Mouse (Mus musculus) cerebellum, adult 2 months (tissue): ENCODE measurements at regions not wholly inside any gene's neighbourhood (a gene's known extent, or its start where the extent isn't known, plus 50 kb on each side); places are given as distances from the start of the nearest gene placed in this dataset.

Source experiments
- CTCF ChIP-seq: fragments of 200-500 bp; IDR thresholded peaks from 2 replicates; pipeline ENCODE4 v1.5.1; 2011; ENCODE audit warnings: low read depth, mild to moderate bottlenecking, control low read depth, low read length, moderate library complexity, borderline replicate concordance; ENCODE audit not compliant: insufficient read depth
- POLR2A ChIP-seq: fragments of 200-500 bp; IDR thresholded peaks from 2 replicates; pipeline ENCODE4 v1.6.1; 2011; ENCODE audit warnings: low read length, control low read depth, borderline replicate concordance; ENCODE audit not compliant: insufficient read depth

- TF ChIP-seq POLR2A (no peak), CTCF (no peak)
These were observed 582.0 kb upstream of the Negr1 start for GRCm38 (mm10) chr3:155979636-155980035.
